Mouse (Mus musculus) liver, postnatal 0 days (tissue): ENCODE results near the gene Bud31.

Source experiments
- CTCF ChIP-seq: sonication (generic); IDR thresholded peaks from 2 replicates; pipeline ENCODE4 v1.5.1; 2016; ENCODE audit warnings: antibody characterized with exemption, low read depth
- EP300 ChIP-seq: IDR thresholded peaks from 2 replicates; pipeline ENCODE4 v1.6.1; 2016; ENCODE audit warnings: antibody characterized with exemption, low read depth, mild to moderate bottlenecking

DNA sequence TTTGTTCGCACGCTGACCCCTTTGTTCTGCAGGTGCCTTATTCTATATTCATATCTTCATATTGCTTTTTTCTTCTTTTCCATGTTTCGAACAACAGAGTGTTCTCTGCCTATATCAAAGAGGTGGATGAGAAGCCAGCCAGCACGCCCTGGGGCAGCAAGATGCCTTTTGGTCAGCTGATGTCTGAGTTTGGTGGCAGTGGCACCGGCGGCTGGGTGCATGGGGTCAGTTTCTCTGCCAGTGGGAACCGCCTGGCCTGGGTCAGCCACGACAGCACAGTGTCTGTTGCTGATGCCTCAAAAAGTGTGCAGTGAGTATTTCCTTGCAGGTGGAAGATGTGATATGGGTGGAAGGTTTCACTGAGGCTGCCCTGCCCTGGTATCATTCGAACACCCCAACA, 39.2 kb upstream of the Bud31 start:
- TF ChIP-seq CTCF: no peak
- no peak for TF ChIP-seq EP300
